Mouse (Mus musculus) frontal cortex, postnatal 14 days (tissue): ENCODE results near the gene Rbm8a2.

Experiments
- DNase-seq, 2 experiments: peaks; one replicate each; pipeline ENCODE4 v3.0.0; 2022; ENCODE audit warnings: low spot score in 2 of 2

The Rbm8a2 gene

DNA sequence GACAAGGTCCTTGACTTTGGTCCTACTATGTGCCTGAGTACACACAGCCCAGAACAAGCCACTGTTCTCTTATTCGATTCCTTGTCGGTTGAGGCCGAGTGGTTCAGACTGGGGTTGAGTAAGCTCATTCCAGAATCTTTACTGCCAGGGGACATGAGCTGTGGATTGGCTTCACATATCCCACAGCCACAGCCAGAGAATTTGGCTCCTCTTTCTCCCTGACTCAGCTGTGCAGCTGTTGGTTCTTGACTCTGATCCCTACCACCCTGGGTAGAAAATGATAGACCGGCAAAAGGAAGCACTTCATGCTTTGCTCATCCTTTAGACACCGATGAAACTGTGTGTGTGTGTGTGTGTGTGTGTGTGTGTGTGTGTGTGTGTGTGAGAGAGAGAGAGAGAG, 47.5 kb downstream of the Rbm8a2 start:
- DNase-seq, result no peak
